Mouse (Mus musculus): ENCODE data around the gene 1600002K03Rik.

1600002K03Rik gene

GRCm38 (mm10) chr10:80172527-80173292 is at the start of gene 1600002K03Rik:
1600002K03Rik (plus strand) TSS chr10:80172944.
- peak; percentile 81 to 88 for DNase-seq

DNA sequence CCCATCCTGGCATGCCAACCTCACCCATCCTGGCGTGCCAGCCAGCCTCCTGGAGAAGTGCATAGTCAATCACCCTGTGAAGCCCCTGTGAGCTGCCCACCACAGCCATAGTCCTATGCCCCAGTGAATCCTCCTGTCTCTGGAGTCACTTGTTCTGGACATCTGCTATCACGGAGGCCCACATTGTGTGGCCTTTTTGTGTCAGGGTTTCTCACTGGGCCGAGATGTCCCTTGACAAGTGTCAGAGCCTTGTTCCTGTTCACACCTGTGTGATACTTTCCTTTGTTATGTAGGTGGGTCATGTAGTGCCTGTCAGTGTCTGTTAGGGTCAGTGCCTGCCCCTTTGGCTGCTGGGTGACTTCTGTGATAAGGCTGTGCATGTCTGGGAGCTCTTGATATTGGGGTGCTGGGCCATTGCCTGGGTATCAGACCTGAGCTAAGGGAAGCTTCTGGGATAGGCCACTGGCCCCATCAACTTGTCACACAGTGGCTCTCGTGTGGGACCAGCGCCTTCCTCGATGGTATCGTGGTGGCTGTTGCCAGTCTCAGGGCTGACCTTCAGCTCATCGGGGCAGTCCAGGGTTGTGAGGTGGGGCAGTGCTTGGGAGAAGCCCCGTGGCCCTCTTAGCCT is 48.7 kb upstream of the 1600002K03Rik start:
- no peak for DNase-seq

GRCm38 (mm10) chr10:80127920-80128319 is 44.8 kb upstream of the 1600002K03Rik start:
- DNase-seq = no peak

DNA sequence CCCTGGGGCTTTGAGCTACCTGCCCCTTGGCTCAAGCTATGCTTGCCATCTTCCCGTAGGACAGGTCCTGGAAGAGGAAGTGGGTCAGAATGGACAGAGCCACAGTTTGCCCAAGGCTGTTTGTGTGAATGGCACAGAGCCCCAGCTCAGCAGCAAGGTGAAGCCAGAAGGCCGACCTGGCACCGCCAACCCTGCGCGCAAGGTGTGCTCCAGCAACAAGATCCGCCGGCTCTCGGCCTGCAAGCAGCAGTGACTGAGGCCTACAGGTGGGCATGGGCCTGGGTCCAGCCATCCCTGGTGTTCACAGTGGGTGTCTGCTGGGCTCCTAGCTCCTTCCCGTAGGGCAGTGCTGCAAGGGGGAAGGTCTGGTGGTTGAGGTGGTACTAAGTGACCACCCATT is 42.9 kb upstream of the 1600002K03Rik start:
- DNase-seq = peak; percentile 77 to 82

DNA sequence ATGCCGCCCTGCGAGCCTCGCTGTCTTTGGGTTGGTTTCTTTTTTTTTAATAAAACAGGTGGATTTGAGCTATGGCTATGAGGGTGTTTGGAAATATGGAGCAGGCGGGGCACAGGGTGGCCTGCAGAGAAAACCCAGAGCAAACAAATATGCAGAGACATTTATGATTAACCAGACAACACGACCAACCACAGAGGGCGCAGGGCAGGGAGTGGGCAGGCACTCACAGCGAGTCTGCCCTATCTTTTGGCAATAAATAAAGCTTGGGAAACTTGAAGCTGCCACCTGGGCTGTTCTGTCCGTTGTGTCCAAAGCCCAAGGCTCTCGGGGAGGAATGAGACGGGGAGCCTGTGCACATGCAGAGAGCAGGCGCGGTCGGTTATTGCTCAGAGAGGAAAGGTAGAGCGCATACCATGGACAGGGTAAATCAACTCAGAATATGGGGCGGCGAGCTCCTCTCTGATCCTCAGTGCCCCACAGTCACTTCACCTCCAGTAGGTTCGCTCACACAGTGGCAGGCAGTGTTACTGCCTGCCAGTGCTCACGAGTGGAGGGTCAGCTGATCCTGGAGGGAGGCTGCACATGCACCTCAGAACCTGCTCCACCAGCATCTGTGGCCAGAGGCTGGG is 42.2 kb upstream of the 1600002K03Rik start:
- no peak for DNase-seq

- DNase-seq = no peak
These were observed 41.3 kb upstream of the 1600002K03Rik start for GRCm38 (mm10) chr10:80131316-80131951.

DNA sequence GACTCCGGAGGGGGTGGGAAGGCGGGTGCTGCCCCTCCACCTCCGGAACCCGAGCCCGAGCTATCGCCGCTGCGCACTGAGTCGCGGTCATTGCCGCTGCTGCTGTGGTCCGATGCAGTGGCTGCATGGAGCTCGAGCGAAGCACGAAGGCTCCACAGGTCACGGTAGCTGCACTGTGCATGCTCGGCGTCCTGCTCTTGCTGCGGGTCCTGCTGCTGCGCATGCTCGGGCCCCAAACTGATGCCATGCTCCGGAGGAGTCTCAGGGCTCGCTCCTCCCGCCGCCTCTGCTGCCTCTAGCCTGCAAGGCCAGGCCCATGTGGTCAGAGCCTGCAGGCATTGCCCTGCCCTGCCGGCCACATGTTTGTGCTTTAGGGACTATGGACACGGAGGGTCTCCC is 40.8 kb upstream of the 1600002K03Rik start:
- no peak for DNase-seq

DNA sequence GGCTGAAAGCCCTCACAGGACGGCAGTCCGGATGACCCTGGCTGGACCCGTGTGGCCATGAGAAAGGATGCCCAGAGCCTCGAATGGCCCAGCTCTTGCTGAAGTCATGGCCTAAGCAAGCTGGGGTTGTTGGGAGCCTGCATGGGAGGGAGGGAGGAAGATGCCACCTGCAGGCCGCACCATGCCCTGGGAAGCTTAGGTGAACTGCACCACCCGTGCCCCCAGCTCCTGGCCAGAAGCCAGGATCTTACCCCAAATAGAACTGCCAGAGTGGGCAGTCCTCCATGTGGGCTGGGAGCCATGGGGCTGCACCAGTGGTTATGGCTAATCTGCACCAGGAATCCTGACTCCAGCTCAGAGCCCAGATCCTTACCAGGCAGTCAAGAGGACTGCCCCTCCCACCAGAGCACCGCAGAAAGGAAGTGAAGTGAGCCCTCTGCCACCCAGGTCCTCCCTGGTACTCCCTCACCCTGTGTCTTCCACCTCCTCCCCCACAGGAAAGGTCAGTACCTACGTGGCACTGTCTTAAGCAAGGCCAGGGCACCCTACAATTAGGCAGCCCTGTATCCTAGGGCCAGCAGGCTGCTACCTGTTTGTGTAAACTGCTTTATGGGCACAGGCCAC is 39.4 kb upstream of the 1600002K03Rik start:
- DNase-seq = peak in 1 of 2 experiments; percentile 38

- DNase-seq = no peak
These were observed 38.3 kb upstream of the 1600002K03Rik start for GRCm38 (mm10) chr10:80134421-80134820.

DNA sequence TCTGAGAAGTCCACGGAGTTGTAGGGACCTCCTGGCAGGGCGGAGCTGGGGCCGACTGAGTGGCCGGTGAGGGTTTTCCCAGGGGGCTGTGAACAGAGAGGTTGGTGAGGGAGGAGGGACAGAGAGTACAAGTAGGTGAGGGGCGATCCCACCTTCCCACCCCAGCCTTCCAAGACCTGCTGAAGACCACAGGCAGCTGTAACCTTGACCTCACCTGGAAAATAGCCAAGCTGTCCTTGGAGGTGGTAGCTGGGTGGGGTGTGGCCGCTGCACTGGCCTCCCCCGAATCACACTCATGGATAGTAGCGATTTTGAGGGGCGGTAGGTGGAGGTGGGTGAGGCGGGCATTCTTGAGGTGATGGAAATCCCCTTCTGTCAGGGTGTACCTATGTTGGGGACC is 37.6 kb upstream of the 1600002K03Rik start:
- no peak for DNase-seq

DNA sequence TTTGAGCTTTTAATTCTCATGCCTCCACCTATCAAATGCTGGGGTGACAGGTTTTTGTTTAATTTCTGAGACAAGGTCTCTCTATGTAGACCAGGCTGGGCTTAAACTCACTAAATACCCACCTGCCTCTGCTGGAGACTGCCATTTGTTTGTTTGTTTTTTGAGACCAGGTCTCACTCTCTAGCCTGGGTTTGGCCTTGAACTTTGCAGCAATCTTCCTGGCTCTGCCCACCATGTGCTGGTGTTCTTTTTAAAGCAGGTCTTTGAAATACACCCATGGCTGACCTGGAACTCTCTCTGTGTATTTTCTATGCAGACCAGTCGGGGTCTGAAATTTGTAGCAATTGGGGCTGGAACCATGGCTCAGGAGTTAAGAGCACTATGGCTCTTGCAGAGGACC is 37.1 kb upstream of the 1600002K03Rik start:
- DNase-seq = no peak

GRCm38 (mm10) chr10:80136179-80136951 is 36.4 kb upstream of the 1600002K03Rik start:
- no peak for DNase-seq

DNA sequence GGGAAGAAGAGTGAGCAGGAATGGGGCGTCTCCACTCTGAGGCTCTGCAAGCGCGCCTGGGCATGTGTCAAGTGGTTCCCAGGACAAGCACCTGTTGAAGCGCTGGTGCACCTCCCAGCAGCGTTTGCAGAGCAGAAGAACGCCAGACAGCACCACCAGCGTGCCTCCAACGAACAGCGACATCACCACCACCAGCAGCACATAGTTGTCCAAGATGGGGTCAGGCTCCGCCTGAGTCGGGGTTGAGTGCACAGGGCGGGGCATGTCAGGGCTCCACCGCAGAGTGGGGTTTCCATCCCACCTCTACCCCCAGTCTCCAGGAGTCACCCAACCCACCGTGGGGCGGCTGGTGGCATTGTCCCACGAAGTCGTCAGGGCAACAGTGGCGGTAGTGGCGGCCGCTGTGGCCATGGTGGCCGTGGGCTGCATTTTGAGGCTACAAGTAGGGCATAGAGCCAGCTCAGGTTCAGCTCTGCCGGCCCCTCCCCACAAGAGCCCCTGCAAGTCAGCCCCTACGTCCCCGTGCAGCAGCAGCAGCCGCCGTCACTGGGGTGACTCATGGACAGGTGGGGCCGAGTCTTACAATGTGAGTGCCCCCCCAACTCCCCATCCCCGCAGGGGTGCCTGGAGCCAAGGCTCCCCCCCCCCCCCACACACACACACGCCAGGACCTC is 35.7 kb upstream of the 1600002K03Rik start:
- peak in 1 of 2 experiments; percentile 47 for DNase-seq

DNA sequence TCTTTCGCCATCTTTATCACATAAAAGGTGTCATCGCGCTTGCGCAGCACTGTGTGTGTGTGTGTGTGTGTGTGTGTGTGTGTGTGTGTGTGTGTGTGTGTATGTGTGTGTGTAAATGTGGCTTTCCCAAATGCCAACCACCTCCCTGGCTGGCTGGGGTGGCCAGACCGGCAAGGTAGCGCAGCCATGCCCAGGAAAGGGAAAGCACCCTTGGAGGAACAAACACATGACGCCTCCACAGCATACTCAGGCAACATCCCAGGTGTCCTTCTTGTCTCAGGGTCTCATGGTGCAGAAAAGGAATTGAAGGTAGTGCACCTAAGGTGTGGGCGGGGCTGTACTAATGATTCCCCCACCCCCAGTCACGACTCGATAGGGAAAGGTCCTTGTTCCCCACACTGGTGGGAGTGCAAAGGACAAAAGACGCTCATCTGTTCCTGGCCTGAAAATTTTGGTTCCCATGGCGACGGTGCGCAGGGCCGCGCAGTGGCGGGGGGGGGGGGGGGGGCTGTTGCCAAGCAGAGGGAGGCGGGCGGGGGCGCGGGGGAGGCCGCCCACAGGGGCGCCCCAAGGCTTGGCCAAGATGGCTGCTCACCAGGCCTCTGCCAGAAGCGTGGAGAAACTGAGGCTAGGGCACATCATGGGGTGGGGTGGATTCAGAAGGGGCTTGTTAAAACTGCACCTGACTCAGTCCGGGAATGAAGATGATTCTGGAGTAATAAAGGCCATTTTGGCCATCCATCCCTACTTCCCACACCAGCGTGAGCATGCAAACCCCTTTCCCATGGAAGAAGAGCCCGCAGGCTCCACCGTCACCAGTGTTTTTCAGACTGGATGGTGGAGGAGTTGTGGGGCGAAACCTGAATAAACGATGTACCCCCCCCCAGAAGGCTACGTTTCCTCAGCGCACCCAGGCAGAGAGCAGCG is 34.9 kb upstream of the 1600002K03Rik start:
- DNase-seq = peak; percentile 33 to 55

GRCm38 (mm10) chr10:80138553-80139438 is 33.9 kb upstream of the 1600002K03Rik start, which contains the start of gene Atp5d:
Atp5d (plus strand) TSS chr10:80138632.
- DNase-seq = peak; percentile 75 to 80

GRCm38 (mm10) chr10:80139439-80139775 is 33.3 kb upstream of the 1600002K03Rik start:
- no peak for DNase-seq

DNA sequence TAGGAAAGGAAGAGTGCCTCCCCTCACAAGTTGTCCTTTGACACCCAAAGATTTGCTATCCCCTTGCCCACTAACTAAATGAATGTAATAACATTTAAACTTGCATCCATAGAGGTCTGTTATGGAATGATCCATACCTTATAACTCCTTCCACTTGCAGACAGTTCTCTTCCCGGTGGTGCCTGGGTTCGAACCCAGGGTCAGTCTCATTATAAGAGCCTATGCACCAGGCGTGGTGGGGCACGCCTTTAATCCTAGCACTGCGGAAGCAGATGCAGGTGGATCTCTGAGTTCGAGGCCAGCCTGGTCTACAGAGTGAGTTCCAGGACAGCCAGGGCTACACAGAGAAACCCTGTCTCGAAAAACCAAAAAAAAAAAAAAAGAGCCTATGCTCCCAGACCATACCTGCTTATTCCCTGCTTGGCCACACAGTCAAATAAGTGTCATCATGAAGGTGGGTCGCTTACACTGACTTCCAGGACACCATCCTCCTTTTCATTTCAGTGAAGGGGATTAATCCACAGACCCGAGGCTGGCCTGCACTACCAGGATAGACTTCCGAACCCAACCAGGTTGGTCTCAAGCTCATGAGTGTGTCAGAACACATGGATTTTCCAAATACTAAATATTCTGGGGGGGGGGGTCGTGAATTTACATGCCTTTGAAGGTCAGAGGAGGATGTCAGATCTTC is 32.6 kb upstream of the 1600002K03Rik start:
- DNase-seq = no peak

DNA sequence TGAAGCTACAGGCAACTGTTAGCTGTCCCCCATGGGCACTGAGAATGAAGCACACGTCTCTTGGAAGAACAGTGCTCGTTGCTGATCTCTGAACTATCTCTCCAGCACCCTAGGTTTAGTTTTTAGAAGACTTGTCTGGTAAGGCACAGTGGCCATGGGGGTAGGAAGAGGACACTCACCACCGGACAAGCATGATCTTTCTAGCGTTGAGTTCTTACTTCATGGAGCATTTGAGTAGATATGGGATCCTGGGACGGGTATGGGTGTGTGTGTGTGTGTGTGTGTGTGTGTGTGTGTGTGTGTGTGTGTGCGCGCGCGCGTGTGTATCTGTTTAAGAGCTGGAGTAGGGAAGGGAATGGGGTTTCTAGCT is 32.1 kb upstream of the 1600002K03Rik start, which contains the start of gene Cbarp:
Gene Cbarp (minus strand): TSS at position 170 of the 370 bp plus-strand sequence.
- DNase-seq = no peak

DNA sequence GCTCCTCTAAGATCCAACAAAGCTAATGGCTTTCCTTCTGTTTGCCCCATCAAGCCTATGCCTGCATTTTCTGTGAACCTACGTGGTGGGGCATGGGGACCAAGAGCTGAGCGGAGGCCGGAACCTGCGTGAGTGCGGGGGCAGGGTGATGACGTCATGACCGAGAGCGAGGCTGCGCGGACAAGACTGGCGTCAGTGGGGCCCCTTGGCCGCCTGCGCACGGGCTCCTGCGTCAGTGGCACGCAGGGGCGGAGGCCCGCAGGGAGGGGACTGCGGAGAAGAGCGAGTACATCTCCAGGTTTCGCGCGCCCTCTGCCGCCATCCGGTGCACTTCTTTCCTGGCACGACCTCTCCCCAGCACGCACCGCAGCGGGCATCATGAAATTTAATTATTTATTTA is 31.5 kb upstream of the 1600002K03Rik start:
- peak; percentile 96 to 99 for DNase-seq
